Mouse (Mus musculus): Measurements from ENCODE around the gene Ubn1. TPM values are rescaled to one million over a fixed set of nuclear protein-coding genes. Genes with fewer than 3 reads are reported as not detected.

Ubn1 gene
- 31.2 and 40.3 TPM in 2 replicates for polyA plus RNA-seq (2012; rRNA removed)

DNA sequence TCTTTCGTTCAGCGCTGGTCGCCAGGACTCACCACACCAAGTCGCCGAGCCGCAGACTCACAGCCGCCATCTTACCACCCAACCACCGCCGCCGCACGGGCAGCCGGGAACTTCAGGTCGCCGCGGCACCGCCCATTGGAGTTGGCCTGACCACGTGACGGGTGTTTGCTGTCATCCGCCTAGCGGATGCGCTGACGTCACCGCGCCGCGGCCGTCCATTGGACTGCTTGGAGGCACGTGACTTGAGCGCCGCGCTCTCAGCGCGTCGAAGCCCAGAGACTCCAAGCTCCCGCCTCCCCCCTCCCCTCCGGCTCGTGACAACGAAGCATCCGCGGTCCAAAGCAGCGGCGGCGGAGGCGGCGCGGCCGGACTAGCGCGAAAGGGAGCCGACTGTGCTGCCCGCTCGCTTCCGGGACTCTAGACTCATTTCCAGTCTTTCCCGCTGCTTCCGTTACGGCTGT lies at the start of gene Ubn1, which contains the start of gene Glyr1:
Ubn1 (plus strand) TSS at position 284 of the 461 bp plus-strand sequence.
Glyr1 (minus strand) TSS at position 90 of the 461 bp plus-strand sequence.
- TF ChIP-seq CTCF (IDR thresholded peaks at IDR 0.05; ENCODE audit: extremely low read depth, insufficient read depth, insufficient read length, insufficient replicate concordance) (no peak), POLR2A (IDR thresholded peaks at IDR 0.05; ENCODE audit: low read depth, low read length) (peak; percentile 92)
- peaks cover 14% of the 10 kb centered on the region for H3K36me3 ChIP-seq (ENCODE audit: control insufficient read depth, insufficient read depth, low read length)

DNA sequence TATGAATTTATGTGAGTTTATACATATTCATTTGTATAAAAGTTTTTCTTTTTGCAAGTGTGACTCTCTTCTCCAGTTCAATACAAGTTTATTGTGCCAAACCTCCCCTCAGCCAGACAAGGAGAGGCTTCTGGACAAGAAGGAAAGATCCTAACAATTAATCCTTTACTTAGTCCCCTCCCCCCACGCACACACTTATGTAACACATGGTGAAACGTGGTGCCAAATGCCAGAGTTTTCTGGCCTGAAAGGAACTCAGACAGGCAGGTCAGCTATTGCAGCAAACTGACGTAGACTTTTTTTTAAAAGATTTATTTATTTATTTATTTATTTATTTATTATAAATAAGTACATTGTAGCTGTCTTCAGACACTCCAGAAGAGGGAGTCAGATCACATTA lies 49.2 kb upstream of the Ubn1 start:
- no peaks in the 10 kb centered on the region for H3K27me3 ChIP-seq (ENCODE audit: control insufficient read depth, insufficient read depth, low read length)
- no peaks in the 10 kb centered on the region for H3K36me3 ChIP-seq (ENCODE audit: control insufficient read depth, insufficient read depth, low read length)
- TF ChIP-seq POLR2A (IDR thresholded peaks at IDR 0.05; ENCODE audit: low read depth, low read length) = no peak
- TF ChIP-seq CTCF (IDR thresholded peaks at IDR 0.05; ENCODE audit: extremely low read depth, insufficient read depth, insufficient read length, insufficient replicate concordance) = no peak
- no peak overlapping the region for H3K4me3 ChIP-seq (ENCODE audit: extremely low read depth, insufficient read depth, insufficient read length)
- H3K27ac ChIP-seq (ENCODE audit: insufficient read depth, low read length) = no peak overlapping the region
- no peak for DNase-seq (ENCODE audit: low read depth in 1 of 2, low spot score in 2 of 2)
- H3K4me1 ChIP-seq (ENCODE audit: control insufficient read depth, insufficient read depth, insufficient read length) = no peaks in the 10 kb centered on the region
- WGBS = 68% methylated on average over 3 of the region's 3 CpGs

More for the DNA sequence above, at the start of gene Ubn1, which contains the start of gene Glyr1:
- peak; percentile 99 to 100 for DNase-seq (ENCODE audit: low read depth in 1 of 2, low spot score in 2 of 2)
- peaks cover 5% of the 10 kb centered on the region; the same call in 1 of the 2 replicates for H3K4me1 ChIP-seq (ENCODE audit: control insufficient read depth, insufficient read depth, insufficient read length)
- peak within 1 kb of the TSS; percentile 83 for H3K4me3 ChIP-seq (ENCODE audit: extremely low read depth, insufficient read depth, insufficient read length)
- no peaks in the 10 kb centered on the region for H3K27me3 ChIP-seq (ENCODE audit: control insufficient read depth, insufficient read depth, low read length)
- H3K27ac ChIP-seq (ENCODE audit: insufficient read depth, low read length) = peak within 1 kb of the TSS; percentile 96
- under 1% methylated on average over 55 of the region's 56 CpGs for WGBS

DNA sequence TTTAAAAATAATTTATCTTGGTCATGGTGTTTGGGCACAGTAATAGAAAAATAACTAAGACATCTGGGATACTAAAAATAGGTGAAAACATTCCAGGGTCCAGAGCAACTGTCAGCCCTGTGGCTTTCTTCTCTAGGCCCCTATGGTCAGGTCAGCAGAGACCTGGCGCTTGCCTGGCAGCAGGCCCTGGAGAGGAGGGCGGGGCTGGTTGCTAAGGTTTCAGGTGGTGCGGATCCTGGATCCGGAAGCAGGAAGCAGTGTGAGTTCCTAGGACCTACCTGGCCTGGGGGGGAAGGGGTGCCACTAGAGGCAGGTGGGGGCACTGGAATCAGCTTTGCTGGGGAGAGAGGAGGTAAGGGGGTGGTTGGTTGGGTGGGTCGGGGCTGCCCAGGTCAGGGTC lies 42.8 kb upstream of the Ubn1 start, which contains the start of gene Smim22:
Smim22 (plus strand) TSS at position 222 of the 400 bp plus-strand sequence.
- peaks cover 8% of the 10 kb centered on the region; the same call in 1 of the 2 replicates for H3K4me1 ChIP-seq (ENCODE audit: control insufficient read depth, insufficient read depth, insufficient read length)
- no peak within 1 kb of the TSS for H3K4me3 ChIP-seq (ENCODE audit: extremely low read depth, insufficient read depth, insufficient read length)
- no peaks in the 10 kb centered on the region for H3K27me3 ChIP-seq (ENCODE audit: control insufficient read depth, insufficient read depth, low read length)
- H3K27ac ChIP-seq (ENCODE audit: insufficient read depth, low read length) = no peak within 1 kb of the TSS
- TF ChIP-seq CTCF (IDR thresholded peaks at IDR 0.05; ENCODE audit: extremely low read depth, insufficient read depth, insufficient read length, insufficient replicate concordance) (no peak), POLR2A (IDR thresholded peaks at IDR 0.05; ENCODE audit: low read depth, low read length) (no peak)
- WGBS = 91% methylated on average over 5 of the region's 5 CpGs
- H3K36me3 ChIP-seq (ENCODE audit: control insufficient read depth, insufficient read depth, low read length) = peaks cover 2% of the 10 kb centered on the region; the same call in 1 of the 2 replicates
- DNase-seq (ENCODE audit: low read depth in 1 of 2, low spot score in 2 of 2) = no peak

DNA sequence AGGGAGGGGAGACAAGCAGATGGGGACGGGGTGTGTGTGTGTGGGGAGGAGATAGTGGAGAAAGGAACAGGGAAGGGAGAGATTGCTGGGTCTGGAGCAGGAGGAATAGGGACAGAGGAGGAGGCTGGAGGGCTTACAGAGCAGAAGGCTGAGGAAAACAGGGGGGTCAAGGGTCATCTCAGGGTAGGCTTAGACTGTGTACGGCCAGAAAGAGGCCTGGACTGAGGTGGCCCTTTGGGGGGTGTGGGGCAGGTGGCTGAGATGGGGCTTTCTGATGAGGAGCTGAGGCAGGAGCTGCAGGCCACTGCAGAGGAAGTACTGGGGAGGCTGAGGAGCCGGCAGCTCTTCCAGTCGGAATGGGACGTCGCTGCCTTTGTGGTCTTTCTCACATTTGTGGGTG lies 42.4 kb upstream of the Ubn1 start:
- Histone ChIP-seq H3K4me3 (ENCODE audit: extremely low read depth, insufficient read depth, insufficient read length) (no peak overlapping the region), H3K27ac (ENCODE audit: insufficient read depth, low read length) (no peak overlapping the region), H3K27me3 (ENCODE audit: control insufficient read depth, insufficient read depth, low read length) (no peaks in the 10 kb centered on the region), H3K36me3 (ENCODE audit: control insufficient read depth, insufficient read depth, low read length) (peaks cover 2% of the 10 kb centered on the region; the same call in 1 of the 2 replicates), H3K4me1 (ENCODE audit: control insufficient read depth, insufficient read depth, insufficient read length) (peaks cover 12% of the 10 kb centered on the region)
- WGBS = 96% methylated on average over 6 of the region's 6 CpGs
- no peak for DNase-seq (ENCODE audit: low read depth in 1 of 2, low spot score in 2 of 2)
- no peak for TF ChIP-seq POLR2A (IDR thresholded peaks at IDR 0.05; ENCODE audit: low read depth, low read length)
- TF ChIP-seq CTCF (IDR thresholded peaks at IDR 0.05; ENCODE audit: extremely low read depth, insufficient read depth, insufficient read length, insufficient replicate concordance) = no peak

DNA sequence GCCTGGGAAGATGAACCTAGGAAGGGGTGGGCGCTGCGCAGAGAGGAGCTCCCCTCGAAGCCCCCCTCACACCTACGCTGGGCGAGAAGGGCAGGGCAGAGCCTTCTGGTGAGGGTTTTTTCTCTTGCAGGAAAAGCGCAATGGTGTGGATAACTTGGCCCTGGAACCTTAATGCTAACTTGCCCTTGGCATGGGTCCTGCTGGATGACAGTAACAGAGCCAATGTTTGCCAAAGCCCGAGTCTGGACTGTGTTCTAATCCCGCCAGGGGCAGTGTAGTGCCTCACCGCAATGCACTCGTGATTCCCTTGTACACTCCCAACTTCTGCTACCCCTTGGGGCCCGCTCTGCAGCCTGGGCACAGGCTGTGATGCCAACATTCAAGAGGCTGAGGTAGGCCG lies 41.8 kb upstream of the Ubn1 start:
- Histone ChIP-seq H3K36me3 (ENCODE audit: control insufficient read depth, insufficient read depth, low read length) (peaks cover 2% of the 10 kb centered on the region; the same call in 1 of the 2 replicates), H3K4me1 (ENCODE audit: control insufficient read depth, insufficient read depth, insufficient read length) (peaks cover 16% of the 10 kb centered on the region), H3K4me3 (ENCODE audit: extremely low read depth, insufficient read depth, insufficient read length) (no peak overlapping the region), H3K27ac (ENCODE audit: insufficient read depth, low read length) (no peak overlapping the region), H3K27me3 (ENCODE audit: control insufficient read depth, insufficient read depth, low read length) (no peaks in the 10 kb centered on the region)
- WGBS = 91% methylated on average over 12 of the region's 12 CpGs
- no peak for TF ChIP-seq POLR2A (IDR thresholded peaks at IDR 0.05; ENCODE audit: low read depth, low read length)
- no peak for TF ChIP-seq CTCF (IDR thresholded peaks at IDR 0.05; ENCODE audit: extremely low read depth, insufficient read depth, insufficient read length, insufficient replicate concordance)
- DNase-seq (ENCODE audit: low read depth in 1 of 2, low spot score in 2 of 2) = no peak

- DNase-seq (ENCODE audit: low read depth in 1 of 2, low spot score in 2 of 2) = no peak
- WGBS = 92% methylated on average over 10 of the region's 10 CpGs
- no peak overlapping the region for H3K4me3 ChIP-seq (ENCODE audit: extremely low read depth, insufficient read depth, insufficient read length)
- no peak for TF ChIP-seq POLR2A (IDR thresholded peaks at IDR 0.05; ENCODE audit: low read depth, low read length)
- no peak for TF ChIP-seq CTCF (IDR thresholded peaks at IDR 0.05; ENCODE audit: extremely low read depth, insufficient read depth, insufficient read length, insufficient replicate concordance)
- H3K36me3 ChIP-seq (ENCODE audit: control insufficient read depth, insufficient read depth, low read length) = peaks cover 4% of the 10 kb centered on the region
- H3K4me1 ChIP-seq (ENCODE audit: control insufficient read depth, insufficient read depth, insufficient read length) = peaks cover 16% of the 10 kb centered on the region
- H3K27ac ChIP-seq (ENCODE audit: insufficient read depth, low read length) = peak overlapping the region; percentile 83
- no peaks in the 10 kb centered on the region for H3K27me3 ChIP-seq (ENCODE audit: control insufficient read depth, insufficient read depth, low read length)
These were observed 39.4 kb upstream of the Ubn1 start for GRCm38 (mm10) chr16:5010371-5010935.

DNA sequence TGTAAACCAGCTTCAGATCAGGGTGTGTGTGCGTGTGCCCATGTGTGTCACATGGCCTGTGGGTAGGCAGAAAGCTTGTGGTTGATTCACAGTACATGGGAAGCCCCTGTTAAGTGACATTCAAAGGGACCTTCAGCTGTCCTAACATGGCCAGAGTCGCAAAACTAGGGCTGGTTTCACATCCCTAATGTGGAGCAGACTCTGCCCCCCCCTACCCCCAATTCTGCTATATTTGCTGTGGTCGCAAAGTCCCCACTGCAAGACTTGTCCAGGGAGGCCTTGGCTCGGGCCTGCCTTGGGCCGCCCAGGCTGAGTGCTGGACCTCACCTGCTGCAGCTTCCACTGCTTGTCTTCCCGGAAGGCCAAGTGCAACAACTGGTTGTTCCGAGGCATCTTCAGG lies 38.6 kb upstream of the Ubn1 start:
- Histone ChIP-seq H3K27me3 (ENCODE audit: control insufficient read depth, insufficient read depth, low read length) (no peaks in the 10 kb centered on the region), H3K27ac (ENCODE audit: insufficient read depth, low read length) (peak overlapping the region; percentile 83), H3K4me1 (ENCODE audit: control insufficient read depth, insufficient read depth, insufficient read length) (peaks cover 16% of the 10 kb centered on the region), H3K4me3 (ENCODE audit: extremely low read depth, insufficient read depth, insufficient read length) (peak overlapping the region; percentile 19; the same call in 1 of the 2 replicates), H3K36me3 (ENCODE audit: control insufficient read depth, insufficient read depth, low read length) (peaks cover 4% of the 10 kb centered on the region)
- TF ChIP-seq POLR2A (IDR thresholded peaks at IDR 0.05; ENCODE audit: low read depth, low read length) = no peak
- TF ChIP-seq CTCF (IDR thresholded peaks at IDR 0.05; ENCODE audit: extremely low read depth, insufficient read depth, insufficient read length, insufficient replicate concordance) = no peak
- peak; percentile 49 to 56 for DNase-seq (ENCODE audit: low read depth in 1 of 2, low spot score in 2 of 2)
- 33% methylated on average over 7 of the region's 7 CpGs for WGBS
